Mouse (Mus musculus) CD4-positive helper T cell, adult 2 months (primary cell): ENCODE measurements around the gene Atp13a4.

Source experiments
- DNase-seq: peaks from one replicate; pipeline ENCODE4 v3.0.0-alpha.2; 2012; ENCODE audit warnings: low read depth, missing footprints, low spot score

The Atp13a4 gene

DNA sequence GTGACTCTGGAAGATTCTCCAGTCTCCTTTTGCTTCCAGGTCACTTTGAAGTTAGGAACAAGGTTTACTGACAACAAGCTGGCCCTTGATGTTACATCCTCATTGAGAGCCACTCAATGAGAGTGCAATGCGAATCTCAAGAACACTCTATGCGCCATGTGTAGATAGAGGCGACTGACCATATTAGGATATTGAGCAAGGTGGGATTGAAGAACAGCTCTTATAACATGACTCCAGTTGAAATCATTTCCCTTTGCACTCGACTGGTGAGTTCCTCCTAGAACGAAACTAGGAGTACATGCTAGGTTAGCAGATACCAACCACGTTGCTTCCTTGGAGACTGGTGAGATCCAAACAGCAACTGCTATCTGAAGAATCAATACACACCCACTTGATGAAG lies 64.3 kb downstream of the Atp13a4 start:
- DNase-seq: no peak

DNA sequence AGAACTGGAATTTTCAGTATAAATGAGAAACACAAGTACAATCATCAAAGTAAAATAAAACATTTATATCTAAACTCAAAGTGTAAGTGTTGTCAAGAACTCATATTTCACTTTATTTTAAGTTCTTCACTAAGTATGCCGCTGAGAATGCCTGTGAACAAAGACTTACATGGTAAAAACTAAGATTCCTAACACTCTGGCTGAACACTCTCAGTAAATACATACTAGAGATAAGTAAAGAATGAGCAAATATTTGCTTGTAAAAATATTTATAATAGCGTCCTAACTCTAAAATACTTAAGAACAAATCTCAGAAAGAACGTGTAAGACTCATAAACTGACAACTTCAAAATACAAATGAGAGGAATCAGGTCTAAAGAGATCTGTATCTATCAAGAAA lies 80.9 kb downstream of the Atp13a4 start:
- no peak for DNase-seq

DNA sequence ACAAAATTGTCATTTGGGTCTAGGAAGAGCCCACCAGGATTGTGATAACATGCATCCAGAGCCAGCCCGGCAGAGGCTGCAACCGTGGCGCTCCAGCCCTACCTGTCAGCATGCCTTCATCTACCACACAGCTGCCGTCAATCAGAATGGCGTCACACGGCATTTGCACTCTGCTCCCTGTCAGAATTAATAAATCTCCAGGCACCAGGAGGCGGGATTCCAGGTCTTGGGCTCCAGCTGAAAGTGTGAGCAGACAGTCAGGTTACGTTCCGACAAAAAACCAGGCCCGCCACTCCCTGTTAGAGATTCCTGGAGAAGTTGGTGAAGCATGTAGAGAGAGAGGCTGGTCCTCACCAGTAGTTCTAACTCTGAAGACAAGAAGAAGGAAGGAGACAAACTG lies 85.3 kb downstream of the Atp13a4 start:
- no peak for DNase-seq

DNA sequence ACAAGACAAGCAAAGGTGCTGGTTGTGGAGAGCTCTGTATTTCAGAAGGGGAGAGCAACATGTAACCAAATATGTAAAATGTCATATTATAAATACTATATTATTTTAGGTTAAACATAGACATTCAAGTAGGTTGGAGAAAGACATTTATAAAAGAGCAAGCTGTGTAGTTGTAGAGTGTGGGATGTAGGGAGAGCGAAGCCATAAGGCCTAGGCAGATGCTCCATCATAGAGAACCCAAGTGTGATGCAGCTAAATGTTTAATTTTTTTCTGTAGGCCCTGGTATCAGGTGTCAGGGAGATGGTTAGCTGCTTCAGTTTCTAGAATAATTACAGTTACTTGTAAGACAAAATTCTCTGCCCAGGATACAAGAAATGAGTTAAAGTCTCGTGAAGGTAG lies 87.8 kb downstream of the Atp13a4 start:
- no peak for DNase-seq

DNA sequence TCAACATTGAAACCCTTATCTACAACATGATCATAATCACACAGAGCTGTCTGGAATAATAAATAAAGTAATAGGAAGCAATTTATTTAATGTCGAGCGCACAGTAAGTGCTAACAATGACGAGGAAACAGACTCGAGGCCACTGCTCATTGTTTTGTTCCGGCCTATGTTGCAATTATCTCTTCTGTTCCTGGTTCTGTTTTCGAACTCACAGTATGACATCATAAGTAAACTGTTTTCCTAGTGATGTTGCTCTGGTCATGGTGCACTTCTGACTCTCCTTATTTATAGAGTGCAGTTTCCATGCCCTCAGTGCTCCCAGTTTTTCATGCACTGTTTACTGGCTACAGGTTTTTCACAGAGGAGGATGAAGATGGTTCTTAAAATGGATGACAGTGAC lies 91.4 kb downstream of the Atp13a4 start:
- DNase-seq: no peak

DNA sequence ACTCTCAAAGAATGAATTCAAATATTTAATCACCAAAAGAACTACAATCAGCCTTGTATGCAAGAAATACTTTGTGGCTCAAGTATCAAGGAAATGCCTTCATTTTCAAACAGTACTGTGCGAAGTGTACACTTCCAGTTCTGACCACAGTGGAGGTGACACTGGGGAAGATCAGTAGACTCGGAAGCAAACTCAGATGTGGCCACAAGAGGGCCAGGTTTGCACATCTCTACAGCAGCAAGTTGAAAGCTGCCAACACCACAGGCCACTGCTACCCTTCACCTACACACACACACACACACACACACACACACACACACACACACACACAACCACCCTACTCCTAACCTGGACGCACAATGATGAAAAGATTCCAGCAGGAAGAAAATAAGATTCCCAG lies 93.0 kb downstream of the Atp13a4 start:
- no peak for DNase-seq

DNA sequence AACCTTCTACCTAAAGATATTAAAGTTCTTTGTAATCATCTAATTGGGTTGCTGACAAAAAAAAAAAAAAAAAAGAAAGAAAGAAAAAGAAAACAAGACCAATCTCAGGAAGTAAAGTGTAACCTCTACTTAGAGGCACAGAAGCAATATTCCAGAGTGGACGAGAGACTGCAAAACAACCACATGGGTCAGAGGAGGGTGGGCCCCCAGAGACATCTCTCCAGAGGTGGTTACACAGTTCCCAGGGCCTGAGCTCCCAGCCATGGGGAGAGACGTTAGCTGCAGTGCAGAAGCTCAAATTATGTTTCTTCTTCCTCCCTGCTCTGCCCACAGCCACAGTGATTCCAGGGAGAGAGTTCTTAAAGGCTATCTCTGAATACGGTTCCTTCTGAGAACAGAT lies 102.5 kb downstream of the Atp13a4 start:
- DNase-seq: no peak

DNA sequence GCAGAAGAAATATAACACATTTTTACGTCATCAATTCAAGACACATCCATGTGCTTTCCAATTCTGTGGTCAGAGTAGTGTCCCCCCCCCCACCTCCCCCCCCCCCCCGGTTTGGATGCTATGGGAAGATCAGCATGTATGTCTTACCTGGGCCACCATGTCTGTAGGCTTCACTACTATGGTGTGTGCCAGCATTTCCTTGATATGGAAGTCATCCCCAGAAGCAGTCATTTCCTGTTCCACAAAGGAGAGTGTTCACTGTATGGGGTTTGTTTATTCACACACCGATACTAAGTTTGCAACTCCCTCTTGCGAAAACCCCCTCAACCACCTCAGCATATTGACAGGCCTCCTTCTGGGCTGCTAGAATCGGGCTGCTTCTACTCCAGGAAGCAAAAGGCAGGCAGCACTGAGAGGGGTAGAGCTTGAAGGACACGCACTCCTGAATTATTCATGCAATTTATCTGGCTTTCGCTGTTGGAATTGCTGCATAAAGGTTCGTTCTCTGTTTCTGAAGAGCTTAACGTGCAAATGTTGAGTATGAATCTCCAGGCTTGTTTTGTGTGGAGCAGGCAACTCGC lies 103.2 kb downstream of the Atp13a4 start:
- DNase-seq: no peak

DNA sequence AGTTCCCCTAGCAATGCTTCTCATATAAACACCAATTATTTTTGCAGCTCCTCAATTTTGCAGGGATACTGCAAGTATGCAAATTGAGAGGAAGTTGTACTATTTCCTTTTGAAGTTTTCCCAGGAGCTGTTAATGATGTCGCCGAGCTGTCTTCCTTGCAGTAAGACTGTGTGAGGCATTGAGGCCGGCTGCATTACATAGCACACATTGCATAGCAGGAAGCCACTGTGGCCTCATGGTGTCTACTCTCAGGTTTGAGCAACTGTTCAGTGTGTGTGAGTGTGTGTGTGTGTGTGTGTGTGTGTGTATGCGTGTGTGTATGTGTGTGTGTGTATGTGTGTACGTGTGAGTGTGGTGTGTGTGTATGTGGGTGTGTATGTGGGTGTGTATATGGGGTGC lies 106.6 kb downstream of the Atp13a4 start:
- no peak for DNase-seq

DNA sequence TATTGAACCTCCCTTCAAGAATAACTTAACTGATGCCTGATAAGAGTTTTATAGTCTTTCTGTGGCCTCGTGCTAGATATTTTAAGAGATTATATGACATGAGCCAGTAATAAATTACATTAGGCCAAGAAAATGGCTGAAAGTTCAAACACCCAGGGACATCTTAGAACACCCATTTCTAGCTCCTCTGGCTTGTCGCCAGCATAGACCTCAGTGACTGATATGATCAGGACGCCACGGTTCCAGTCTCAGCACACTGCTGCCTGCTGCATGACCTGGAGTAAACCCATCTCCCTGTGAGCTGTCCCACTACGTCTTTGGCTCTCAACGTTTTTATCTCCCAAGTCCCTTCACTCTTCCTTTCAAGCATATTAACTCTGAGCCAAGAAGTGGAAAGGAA lies 108.9 kb downstream of the Atp13a4 start:
- DNase-seq: no peak

DNA sequence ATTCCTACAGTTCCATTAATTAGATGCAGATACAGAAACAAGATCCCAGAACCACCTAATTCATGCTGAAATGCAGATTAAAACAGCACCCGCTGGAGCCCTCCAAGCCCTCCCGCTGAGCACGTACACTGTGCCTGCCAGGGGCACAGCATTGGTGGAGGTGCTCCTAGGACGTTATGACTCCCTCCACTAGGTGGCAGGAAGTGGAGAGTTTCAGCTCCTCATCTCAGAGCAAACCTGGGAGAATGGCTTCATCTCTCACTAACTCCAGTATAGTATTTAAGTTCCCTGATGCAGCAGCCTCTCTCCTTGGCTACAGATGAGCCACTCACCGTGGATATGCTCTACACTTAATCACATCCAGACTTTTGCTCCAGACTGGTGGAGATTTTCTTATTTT lies 110.0 kb downstream of the Atp13a4 start:
- no peak for DNase-seq

DNA sequence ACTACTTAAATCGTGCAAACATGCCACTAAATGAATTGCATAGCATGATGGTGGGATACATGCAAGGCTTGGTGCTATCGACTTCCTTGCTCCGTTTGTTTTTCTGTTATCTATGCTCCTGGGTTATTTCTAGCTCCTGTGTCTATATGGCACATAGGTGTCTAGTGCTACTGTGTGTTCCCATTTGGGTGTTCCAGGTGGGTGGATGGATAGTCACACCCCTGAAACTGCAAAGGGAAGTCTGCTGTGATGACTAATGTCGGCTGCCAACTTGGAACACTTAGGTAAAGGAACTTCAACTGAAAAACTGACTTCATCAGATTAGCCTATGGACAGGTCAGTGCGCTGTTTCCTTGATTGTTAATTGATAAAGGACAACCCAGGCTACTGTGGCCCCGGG lies 129.8 kb downstream of the Atp13a4 start:
- no peak for DNase-seq

DNA sequence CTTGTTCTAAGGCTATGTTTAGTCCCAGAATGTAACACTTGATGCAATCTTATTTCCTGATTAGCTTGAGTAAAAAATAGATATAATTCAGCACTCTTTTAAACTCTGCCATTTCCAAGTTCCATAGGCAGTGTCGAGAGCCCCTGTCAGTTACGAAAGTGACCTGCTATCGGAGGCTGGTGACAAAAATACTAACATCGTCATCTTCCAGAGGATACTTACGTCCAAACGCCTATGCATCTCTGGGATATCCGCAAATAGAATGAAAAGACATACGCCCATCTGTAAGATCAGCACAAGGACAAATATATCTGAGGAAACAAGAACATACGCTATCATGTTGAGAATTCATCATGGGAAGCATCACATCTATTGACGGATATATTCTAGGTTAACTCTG lies 137.3 kb downstream of the Atp13a4 start:
- DNase-seq: no peak

DNA sequence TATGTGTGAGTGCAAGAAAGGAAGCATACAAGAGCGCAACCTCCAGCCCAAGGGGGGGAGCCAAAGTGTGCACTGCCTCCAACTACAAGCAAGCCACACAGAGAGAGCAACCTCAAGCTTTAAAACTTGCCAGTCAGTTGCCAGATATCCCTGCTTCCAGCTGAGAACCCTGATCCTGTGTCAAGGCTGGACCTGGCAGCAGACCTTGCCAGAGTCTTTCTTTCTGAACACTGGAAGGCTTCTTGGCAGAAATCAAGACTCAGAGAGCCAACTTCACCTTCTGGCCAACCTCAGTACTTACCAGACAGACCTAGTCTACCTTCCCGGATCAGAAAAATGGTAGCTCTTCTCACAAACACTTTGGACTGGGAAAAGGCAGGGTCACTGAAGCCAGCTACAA lies 145.6 kb downstream of the Atp13a4 start:
- no peak for DNase-seq

DNA sequence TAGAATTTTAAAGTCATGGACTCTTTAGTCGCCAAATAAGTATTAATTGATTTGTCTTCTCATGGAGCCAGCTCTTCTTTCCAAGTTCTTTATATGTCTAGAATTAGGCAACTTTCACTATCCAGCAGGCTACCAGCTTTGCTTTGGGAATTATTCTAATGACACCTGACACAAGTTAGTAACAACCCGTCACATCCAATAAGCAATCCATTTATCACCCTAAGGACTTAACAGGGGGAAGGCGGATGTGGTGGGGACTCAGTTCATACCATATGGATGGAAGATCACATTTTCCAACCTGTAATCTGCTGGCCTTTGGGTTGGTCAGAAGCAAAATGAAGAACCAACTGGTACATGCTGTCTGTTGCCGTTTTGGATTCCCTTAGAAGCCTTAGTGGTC lies 159.9 kb downstream of the Atp13a4 start:
- DNase-seq: no peak

DNA sequence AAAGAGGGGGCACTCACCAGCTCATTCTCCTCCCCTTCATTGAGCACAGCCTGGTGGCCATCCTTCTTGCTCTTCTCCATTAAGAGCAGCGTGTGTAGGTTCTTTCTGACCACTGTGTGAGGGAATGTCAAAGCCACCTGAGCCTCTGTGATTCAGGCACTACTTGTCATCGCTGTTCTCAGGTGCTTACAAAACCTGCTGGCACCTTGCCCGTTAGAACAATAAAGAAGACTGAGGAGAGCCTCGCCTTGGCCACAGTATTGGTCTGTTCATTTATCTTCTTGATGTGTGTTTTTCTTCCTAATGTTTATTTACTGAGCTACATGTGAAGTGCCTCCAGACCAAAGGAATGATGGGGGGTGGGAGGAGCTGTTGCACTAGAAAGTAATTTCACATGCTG lies 166.2 kb downstream of the Atp13a4 start, which contains the start of gene Atp13a5:
Atp13a5 (minus strand) TSS at position 275 of the 400 bp plus-strand sequence.
- no peak for DNase-seq

DNA sequence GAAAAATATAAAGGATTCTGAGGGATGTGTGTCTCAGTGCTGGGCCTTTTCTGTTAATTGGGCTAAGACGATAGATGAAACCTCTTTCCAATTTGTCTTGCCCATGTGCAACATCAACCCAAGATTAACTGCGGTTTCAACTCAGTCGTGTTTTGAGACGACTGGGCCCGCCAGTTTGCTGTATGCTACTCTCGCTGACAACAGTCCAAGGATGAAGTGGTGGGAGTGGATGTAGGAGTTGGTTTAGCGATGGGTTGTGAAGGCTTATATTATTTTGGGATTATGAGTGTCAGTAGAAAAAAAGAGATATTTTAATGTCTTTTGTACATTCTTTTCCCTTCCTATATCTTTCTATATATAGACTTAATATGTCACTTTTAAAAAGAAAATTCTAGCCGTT lies 170.0 kb downstream of the Atp13a4 start:
- no peak for DNase-seq
